Mouse (Mus musculus) thymus, postnatal 25 days (tissue): ENCODE measurements around the gene Nfib.
A peak's percentile ranks its signal among the peaks of the same experiment; 100 is the strongest.

ENCODE experiments used
- DNase-seq: peaks from one replicate; pipeline ENCODE4 v3.0.0; 2022

The Nfib gene

DNA sequence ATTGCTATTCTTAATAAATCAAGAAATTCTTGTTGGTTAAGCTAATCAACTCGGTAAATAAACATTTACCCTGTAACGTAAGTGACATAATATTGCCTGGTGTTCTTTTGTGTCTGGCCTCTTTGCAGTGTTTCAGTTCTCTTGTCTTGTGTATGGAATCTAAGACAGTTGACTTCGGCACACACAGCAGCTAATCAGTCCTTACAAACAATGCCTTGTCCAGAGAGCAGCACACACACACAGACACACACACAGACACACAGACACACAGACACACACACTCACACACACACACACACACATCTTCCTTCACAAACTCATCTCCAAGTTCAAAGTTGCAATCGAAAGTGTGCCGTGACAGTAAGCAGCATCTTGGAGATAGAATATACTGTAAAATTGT, 116.8 kb downstream of the Nfib start:
- DNase-seq: no peak

DNA sequence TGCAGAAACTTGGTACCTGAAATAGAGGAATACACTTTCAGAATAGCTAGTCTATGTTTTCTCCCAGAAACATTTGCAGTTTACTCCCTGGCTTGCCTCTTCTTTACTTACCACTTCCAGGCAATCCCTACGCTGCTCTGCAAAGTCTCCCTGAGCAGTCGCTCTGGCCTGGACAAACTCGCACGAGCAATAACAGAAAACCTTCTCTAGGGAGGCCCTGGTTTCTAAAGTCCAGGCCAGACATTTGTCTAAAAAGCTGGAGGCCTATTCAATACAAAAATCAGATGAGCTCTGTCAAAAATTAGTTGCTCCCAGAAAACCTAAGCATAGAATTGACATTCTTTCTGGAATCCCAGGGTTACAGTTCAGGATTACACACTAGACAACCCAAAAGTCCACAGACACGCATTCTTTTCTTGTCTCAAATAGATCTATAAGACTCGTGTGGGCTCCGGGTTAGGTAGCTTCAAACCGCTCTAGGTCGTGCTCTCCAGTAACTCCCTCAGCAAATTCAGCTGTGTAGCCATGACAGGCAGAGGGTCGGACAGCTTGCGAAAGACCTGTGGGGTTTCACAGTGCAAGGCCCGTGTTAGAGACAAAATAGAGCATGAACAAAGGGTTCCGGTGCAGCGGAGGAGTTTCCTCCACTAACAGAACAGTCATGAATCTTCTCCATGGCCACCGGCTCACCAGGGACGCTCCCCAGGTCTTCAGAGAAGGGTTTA, 118.2 kb downstream of the Nfib start:
- DNase-seq: no peak

DNA sequence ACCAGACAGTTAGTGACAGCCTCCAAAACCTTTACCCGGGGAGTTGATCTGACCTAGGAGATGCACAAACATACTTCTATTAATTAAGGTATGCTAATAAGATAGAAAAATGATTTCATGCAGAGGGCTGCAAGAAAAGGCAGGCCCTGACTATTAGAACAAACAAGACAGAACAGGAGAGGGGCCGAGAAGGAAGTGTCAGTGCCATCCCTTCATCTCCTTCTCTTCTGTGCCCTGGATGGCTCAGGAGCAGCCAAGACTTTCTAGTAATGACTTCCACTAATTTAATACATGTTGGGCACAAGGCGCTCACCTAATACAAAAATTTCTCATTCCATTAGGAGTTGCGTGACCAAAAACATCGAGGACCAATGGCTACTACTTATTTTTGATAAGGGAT, 118.9 kb downstream of the Nfib start:
- no peak for DNase-seq

DNA sequence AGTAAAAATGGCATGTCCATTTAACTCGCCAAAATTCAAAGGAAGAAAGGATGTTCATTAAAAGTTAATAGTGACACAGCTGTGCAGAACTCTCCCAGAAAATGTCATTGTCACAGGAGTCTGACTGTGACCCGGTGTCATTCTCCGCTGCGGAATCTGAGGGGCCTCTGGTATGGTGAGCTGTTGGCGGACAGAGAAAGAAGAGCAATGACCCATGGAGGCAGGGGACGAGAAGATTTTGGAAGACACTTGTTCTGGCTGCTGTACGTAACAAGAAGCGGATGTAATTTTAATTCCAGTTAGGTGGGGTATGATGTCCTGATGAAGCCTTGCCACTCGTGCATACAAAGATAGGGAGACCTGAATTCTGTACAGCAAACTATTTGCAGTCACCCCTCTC, 120.0 kb downstream of the Nfib start:
- no peak for DNase-seq

DNA sequence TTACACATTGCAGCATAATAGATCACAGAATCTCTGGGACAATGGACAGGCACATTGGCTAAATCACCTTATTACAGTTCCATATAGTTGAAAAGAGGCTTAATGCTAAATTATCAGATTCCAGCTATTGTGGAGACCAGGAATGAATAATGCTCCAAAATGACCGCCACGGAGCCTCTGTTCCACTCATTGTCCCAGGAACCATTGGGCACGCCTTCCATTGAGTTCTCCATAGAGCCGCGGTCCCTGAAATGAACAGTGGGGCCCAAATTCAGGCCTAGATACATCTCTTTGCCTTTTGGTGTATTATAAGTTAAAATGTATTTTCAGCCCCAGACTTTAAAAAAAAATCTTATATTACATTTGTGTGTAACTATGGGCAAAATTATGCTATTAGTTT, 120.5 kb downstream of the Nfib start:
- DNase-seq: no peak

DNA sequence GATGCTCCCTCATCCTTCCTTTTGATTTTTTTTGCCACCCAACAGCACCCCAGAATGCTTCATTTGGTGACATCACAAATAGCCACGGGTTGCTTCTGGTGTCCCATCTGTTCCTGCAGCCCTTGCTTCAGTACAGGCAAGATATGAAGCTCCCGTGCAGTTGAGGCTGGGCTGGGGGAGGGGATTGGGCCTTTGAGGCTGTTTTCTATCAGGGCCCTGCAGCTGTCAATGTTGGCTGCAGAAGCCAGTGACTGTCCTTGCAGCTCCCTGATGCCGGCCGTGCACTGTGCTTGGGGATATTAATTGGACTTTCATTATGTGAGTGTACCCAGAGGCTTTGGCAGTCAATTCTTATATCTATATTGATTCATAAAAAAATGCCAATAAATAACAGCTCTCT, 121.0 kb downstream of the Nfib start:
- DNase-seq: no peak

DNA sequence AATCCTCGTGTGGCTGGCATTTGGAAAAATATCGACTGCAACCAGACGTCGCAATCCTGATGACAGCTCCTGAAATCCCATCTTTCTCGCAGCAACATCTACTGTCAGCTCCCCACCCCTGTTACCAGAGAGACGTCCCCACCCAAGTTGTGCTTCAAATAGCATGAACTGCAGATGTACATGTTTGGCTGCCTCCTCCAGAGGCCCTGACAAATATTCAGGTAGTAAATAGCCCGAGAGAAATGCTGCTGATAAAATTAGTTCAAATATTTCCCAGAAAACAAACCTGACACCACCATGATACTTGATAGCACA, 132.3 kb downstream of the Nfib start:
- DNase-seq: no peak

DNA sequence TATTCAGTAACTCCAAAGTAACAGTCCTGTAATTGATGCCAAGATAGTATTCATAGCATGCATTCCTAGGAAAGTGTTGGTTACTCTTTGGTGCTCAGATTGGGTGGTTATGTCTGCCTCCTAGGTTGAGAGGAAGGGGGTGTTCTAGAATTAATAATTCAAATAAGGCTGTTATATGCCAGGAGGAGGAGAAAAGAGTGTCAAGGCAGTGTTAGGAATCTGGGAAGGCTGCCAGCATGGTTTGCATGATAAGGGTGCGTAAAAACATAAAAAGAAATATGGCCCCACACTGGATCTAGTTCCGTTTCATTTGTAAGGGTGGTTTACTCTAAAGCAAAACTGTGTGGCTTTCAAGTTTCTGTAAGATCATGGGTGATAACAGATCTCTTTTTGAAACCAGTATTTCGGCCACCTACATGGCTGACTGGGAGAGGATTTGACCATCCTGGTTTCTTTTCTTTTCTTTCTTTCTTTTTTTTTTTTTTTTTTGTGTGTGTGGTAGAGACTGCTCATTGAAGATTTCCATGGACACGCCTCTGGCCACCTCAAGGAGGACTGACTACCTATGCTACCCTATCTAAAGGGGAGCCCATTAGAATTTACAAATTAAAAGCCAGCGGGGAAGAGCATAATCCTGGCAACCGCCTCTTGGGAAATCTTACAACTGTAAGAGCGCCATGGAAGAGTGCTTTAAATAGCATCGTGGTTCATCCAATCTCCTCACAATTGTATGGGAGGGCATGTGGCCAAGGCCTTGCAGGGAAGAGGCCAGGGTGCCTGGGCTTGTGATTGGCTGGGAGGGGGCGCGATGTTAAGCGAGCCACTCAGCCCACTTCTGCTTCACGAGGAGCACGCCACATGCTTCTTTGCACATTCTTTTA, 132.9 kb downstream of the Nfib start:
- DNase-seq: no peak

DNA sequence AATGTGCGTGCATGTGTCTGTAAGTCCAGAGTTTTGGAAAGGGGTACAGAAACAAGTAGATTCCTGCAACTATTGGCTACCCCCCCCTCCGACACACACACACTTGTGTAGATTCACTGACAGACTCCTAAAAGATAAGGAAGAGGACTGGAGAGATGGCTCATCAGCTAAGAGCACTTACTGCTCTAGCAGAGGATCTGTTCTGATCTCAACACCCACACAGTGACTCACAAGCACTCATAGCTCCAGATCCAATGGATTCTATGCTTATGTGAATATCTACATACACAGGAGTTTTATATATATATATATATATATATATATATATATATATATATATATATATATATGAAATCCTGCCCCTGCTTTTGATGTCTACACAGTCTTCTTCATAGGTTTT, 146.7 kb downstream of the Nfib start:
- DNase-seq: no peak

DNA sequence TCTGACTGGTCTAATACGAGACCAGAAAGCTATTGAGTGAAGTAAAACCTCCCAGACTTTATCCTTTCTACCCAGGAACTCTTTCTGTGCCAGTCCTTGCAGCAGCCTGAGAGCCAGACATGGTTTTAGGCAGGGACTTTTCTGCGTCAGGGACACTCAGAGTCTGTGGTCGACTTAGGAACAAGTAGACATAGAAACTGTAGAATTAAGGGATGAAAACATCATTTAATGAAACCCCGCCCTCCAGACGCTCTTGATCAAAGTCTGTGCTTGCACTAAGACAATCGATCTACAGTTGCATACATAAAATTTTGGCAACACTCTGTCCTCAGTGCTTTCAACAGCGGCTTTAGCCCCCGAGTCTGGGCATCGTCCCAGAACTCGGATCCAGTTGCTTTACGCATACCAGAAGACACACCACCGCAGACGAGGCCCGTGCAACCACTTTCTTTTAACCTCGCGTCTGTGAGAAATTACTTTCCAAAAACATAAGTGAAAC, 149.8 kb downstream of the Nfib start:
- no peak for DNase-seq

DNA sequence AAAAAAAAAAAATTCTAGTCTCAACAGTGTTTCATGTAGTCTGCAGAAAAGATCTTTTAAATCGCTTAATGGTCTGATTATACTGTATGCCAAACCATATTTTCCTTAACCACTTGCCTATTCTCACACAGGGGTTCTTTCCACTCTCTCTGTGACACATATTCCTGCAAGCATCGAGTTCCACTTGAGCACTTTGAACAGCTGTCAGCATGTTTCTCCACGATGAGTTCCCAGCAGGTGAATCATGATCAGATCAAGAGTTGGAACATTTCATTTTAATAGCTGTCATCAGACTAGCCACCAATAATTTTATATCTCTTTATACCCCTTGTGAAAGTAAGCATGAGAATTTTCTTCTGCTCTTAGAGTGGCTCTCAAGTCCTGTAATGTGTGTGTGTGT, 151.9 kb downstream of the Nfib start:
- DNase-seq: no peak

DNA sequence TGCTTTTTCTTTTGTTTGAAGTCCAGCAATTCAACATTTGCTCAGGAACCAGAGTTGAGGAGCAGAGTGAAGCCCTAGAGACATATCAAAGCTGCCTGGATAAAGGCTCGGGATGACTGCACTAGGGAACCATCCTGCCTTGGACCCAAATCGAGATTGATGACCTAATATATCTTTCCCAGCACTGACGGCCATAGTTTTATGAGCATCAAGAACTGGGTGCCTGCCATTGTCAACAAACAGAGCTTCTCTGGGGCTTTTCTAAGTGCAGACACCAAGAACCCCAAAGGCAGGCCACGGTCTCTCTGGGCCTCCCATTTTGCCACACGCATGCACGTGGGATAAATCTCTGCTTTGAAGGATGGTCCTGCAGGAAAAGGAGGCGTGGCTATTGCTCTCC, 153.3 kb downstream of the Nfib start:
- no peak for DNase-seq

DNA sequence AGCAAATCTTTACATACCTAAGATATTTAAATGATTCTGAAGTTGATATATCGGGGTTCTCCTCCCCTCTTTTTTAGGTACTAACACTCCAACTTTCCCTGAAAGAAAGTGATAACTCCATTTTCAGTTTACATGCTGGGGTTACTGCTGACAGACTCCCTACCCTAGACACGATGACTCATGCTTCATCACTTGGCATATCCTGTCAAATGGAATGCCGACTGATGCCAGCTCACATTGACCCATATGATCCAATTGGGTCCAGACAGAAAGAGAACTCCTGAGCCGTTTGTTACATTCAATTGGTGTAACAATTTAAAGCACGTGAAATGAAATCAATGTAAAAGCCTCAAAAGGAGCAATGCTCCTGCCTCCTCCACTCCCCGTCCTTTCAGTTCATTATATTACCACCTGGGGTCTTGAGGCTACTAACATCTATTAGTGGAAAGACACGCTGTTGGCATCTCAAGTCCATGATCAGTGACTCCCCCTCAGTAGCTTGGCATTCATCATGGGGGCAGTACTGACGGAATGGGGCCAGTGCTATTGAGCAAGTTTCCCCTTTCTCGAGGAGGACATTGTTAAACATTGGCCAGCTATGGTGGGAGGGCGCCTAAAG, 155.7 kb downstream of the Nfib start:
- no peak for DNase-seq

DNA sequence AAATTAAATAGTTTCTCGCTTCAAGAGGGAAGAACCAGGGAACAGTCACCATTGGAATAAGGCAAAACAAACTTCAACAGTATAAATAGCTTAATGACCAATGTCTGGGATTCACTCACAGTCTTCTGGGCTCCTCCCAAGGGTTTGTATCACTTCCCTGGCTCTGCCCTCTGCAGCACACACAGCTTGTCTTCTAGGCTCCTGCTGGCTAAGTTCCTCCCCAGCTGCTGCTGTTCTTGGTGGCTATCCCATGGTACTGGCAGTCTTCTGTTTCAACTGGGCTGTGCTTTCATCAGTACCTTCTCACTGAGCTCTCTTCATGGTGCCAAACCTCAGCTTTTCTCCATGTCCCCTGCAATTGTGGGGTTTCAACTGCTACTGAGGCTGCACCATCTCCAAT, 157.3 kb downstream of the Nfib start:
- DNase-seq: no peak

DNA sequence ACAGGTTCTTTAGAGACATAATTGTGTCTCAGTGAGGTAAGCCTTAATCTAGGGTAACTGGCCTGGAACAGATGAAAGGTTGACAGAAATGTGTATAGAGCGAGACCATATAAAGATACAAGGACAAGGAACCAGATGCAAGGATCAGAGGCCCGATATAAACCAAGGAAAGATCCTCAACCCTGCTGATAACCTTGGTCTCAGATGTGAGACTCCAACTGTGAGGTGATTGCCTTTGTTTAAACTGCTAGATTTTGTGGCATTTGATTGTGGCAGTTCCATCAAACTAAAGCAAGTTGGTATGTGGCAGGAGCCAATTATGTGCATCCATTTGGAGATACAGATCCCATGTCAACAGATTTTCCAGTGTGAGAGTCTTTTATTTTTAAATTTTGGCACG, 161.6 kb downstream of the Nfib start:
- no peak for DNase-seq

DNA sequence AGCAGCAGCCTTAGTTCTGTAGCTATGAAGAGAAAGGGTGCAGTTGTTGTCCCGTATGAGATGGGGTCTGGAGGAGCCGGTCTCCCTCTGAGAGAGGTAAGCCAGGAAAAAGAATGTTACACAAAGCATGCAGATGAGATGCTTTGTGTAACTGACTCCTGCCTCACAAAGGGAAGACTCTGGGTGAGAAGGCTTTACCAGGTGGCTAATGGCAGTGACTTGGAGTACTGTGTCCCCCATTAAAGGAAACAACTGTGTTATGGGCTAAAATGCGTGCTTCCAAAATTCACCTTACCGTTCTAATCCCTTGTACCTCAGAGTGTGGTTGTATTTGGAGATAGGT, 162.2 kb downstream of the Nfib start:
- no peak for DNase-seq

DNA sequence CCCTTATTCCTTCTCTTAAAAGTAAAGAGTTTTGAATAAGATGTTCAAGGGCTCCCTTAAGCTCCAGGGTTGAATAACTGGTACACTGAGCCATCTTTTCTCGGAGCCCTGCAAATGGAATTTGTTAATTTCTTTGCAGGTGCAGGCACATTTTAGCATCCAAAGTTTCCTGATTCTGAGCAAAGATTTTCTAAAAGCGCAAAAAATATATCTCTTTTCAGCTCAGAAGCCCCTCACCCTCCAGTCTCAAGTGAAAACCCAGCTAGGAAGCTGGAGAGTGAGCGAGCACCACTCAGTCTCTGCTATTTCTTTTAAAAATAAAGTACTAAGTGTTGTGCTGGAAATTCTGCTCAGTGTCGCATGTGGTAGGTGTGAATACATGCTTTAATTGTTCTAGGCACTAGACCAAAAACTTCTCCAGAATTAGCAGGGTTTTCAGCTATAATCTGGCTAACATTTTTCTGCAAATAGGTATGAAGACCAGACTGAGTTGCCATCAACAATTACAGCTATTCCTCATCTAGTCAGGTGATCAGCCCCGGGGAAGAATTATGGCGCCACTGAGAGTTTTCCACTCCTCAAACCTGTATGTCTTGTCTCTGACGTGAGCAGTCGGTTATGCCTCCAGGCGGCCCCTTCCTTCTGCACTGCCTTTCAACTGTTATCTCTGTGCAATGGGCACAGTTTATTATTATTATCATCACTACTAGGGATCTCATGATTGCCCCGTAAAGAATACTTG, 162.7 kb downstream of the Nfib start:
- no peak for DNase-seq

DNA sequence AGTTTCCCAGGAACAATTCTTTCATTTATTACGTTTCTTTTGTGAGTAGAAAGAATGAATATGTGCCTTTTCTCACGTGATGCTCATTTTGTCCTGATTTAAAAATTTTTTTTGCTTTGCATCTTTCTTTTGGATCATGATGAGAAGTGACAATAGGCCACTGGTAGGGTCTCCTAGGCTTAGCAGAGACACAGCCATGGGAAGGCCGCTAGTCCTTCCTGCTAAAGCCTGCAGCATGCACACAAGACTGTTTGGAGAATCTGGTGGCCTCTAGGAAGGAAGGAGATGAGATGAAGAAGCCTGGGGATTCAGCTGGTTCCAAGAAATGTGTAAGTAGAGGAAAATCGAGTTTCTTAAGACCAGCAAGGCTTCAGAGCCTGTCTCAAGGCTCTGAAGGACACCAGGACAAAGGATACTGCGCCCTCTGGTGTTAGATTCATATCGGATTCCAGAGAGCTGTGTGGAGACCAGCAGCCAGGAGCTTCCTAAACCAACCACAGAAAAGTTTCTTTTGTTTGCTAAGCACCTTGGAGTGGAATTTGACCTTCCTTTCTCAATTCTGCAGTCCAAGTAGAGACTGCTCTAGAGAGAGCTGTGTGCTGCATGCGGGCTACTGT, 163.5 kb downstream of the Nfib start:
- DNase-seq: peak; percentile 8

DNA sequence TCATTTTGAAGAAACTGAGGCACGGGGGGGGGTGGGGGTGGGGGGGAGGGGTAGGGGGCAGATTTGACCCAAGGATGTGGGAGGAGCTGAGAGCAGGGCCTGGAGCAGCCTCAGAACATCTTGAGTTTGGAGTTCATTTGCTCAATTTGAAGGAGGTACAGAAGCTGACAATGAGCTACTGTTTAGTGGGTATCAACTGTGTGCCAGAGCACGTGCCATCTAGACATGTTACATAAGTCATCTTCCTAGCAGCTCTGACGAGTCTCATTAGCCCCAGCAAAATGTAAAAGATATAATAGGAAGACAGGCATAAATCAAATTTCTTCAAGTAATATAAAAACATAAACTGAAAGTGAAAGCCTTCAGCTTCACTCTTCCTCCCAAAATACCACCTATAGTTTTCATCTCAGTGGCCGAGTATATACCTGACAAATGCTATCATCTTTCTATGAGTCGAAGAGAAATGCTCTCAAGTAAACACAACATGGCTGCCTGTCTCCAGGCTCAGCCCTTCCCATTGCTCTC, 165.0 kb downstream of the Nfib start:
- DNase-seq: no peak

DNA sequence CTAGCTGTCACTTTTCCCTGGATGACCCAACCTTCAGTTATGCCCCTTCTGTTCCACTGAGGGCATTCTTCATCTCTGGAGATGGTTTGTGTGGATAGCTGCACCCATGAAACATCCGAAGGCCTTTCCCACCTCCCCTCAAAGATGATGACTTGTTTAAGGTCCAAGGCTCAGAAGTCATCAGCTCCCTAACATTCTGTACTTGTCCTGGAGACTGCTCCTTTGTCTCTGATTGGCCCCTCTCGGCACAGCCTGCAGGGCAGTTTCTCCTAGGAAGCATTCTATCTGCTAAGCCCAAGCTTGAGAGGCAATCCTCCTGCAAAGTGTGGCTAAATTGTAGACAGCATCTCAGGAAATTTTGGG, 165.5 kb downstream of the Nfib start:
- DNase-seq: no peak

DNA sequence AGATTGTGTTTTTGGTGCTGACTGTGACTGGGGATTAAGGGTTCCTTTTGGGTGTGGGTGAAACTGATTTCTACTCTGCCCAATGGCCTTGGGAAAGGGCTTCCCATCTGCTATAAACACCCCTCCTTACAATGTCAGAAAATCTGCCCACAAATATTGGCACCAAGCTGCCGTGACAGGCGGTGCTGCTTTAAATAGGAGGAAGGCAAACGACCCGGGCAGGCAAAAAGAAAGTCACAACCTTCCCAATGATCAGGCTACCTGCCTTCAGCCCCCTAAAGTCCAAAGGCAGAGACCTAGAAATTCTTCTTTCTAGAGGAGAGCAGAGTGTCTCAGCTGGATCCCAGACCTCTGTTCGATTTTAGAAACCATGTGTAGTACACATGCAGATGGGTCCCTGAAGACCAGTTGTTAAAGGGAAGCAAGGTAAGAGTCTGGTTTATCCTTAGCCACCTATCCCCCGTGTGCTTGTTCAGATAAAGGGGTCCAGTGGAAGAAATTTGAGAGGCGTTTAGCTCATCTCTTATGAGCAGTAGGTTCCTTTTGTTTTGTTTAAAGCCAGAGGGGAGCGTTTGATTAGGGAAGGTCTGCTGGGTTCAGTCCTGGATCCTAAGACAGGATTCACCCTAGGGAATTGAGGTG, 166.0 kb downstream of the Nfib start:
- no peak for DNase-seq

DNA sequence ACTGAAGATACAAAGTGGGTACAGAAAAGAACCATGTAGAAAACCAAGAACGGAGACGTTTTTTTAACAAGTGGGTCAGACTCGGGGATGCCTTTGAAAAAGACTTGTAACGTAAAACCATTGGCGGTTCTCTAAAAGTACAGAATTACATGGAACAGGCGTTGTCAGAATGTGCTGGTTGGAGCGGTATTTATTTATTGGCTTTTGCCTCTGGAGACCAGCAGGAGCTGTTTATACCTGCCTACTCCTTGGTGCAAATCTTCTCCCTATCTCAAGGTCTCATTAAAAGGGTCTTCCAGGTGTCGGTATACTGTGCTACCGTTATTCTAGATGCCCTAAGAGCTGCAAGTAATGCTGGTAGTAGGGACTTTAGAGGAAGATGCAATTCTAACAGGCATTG, 166.7 kb downstream of the Nfib start:
- DNase-seq: no peak
